Mouse (Mus musculus) left cerebral cortex, postnatal 36 days (tissue): Measurements from ENCODE around the gene Agap2. TPM values are rescaled to one million over a fixed set of nuclear protein-coding genes. Genes with fewer than 3 reads are reported as not detected.
A peak's percentile ranks its signal among the peaks of the same experiment; 100 is the strongest.

Experiments used
- DNase-seq, 2 experiments: peaks; one replicate each; pipeline ENCODE4 v3.0.0; 2021 to 2022; ENCODE audit warnings: low spot score in 2 of 2, mixed read lengths in 1 of 2
- intact Hi-C: fragments of 180-260 bp; cut with DNase I; formaldehyde crosslinking; loops from one replicate; pipeline ENCODE4 v1.15.1; 2025
- total RNA-seq, 2 experiments: library from RNA; stranded (reverse); gene quantifications; 2 replicates each; pipeline ENCODE4 v1.2.3; 2021

Gene Agap2
- total RNA-seq, result 100 to 1,000 TPM; 680 to 686 TPM

- DNase-seq, result no peak
- intact Hi-C loops, result loop anchor here (5.0 kb wide), 1 partner anchor 92 kb away; the partner anchor contains the start of gene B4galnt1
Observed at GRCm38 (mm10) chr10:127075080-127075479, at the start of gene Agap2. TSS of gene Agap2 (plus strand) at chr10:127075284.

GRCm38 (mm10) chr10:127030336-127031296 lies 44.5 kb upstream of the Agap2 start, which contains the start of gene Tsfm:
TSS of gene Tsfm (minus strand) at chr10:127030840.
- peak; percentile 89 to 92 for DNase-seq
- intact Hi-C loops, result loop anchor here (1.0 to 5.0 kb wide), 3 partner anchors 33 to 111 kb away; no protein-coding TSS in a partner anchor

- DNase-seq, result no peak
- intact Hi-C loops, result loop anchor here (5.0 kb wide), 2 partner anchors 36 to 51 kb away; no protein-coding TSS in a partner anchor
Observed at GRCm38 (mm10) chr10:127033301-127033741, 41.8 kb upstream of the Agap2 start.

GRCm38 (mm10) chr10:127036273-127036672 lies 38.8 kb upstream of the Agap2 start:
- no peak for DNase-seq
- intact Hi-C loops, result no loop called here

DNA sequence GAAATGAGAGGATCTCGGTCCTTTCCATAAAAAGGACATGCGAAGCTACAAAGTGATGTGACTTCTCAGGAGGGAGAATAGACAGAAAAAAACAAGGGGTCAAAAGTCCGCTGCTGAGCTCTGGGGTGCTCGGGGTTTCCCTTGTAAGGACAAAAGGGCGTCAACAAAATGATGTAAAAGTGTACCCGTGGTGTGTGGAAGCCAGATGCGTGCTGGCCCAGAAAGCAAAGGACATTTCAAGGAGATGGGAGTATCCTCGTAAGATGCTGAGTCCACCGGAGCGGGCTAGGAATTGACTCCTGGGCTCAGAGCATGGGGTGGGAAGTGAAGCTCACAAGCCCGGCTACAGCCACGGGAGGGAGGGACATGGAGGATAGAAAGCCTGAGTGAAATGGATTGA lies 37.4 kb upstream of the Agap2 start:
- no peak for DNase-seq
- intact Hi-C loops, result no loop called here

- intact Hi-C loops, result no loop called here
- peak; percentile 35 to 60 for DNase-seq
Observed at GRCm38 (mm10) chr10:127040569-127041214, 34.4 kb upstream of the Agap2 start.

DNA sequence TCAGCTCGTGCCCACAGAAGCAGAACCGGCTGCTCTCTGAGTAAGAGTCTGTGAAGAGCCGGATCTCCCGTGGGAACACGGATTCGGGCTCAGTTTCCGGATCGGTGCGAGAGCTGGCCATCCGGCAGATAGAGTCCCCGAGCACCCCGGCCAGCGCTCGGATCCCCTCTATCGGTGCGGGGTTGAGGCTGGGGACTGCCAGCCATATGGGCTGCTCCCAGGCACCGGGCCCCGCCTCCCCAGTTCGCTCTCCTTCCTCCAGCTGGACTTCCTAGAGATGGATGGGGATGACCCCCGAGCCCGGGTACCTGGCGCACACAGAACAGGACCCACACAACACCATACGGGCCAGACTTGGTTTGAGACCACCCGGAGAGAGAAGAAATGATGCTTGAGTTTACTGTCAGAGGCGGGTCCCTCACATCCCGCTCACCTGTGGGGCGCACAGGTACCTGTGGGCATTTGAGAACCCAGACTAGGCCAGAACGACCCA lies 33.8 kb upstream of the Agap2 start, which contains the start of the genes Mettl1 and Eef1akmt3:
Gene Mettl1 (plus strand): TSS at position 141 of the 493 bp plus-strand sequence.
Gene Eef1akmt3 (minus strand): TSS at position 240 of the 493 bp plus-strand sequence.
- peak; percentile 48 to 50 for DNase-seq
- intact Hi-C loops, result no loop called here

DNA sequence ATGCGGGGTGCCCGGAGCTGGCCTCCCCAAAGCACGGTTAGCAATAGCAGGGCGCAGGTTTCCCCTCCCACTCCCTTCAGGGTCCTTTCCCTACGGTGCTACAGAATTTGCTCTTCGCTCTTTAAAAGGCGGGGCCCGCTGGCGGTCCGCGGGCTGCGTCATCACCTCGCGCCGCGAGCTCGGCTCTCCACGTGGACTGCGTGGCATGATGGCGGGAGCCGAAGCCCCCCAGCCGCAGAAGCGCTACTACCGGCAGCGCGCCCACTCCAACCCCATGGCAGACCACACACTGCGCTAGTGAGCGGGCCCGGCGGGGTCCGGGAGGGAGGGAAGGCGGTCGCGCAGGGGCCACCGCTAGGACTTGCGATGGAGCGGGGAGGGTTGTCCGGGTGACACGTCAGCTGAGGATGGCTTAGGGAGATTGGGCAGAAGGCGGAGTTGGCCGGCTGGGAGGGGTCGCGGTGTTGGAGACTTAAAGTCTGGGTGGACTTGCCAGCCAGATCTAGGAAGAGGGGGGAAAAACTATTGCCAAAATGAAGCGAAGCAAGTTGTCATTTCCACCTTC lies 33.2 kb upstream of the Agap2 start:
- intact Hi-C loops, result no loop called here
- DNase-seq, result peak; percentile 93

DNA sequence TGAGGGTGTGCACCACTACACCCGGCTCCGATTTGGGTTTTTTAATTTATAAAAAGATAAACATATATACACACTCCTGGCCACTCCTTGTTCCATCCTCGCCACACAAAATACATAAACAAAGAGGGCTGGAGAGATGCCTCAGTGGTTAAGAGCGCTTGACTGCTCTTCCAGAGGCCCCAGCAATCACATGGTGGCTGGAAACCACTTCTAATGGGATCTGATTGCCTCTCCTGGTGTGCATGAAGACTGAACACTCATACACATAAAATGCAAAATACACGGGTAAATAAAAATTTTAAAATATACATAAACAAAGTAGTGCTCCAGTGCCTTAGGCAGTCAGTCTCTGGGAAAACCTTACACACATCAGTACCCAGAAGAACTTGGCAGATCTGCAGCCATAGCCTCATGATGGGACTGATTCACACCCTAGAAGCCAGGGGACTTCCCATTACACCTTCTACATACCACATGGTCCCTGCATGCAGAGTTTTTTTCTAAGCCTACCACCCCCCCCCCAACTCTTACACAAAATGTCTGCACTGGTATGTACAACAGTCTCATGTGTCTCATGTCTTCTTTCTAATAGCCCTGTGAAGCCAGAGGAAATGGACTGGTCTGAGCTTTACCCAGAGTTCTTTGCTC lies 32.5 kb upstream of the Agap2 start:
- DNase-seq, result no peak
- intact Hi-C loops, result no loop called here

GRCm38 (mm10) chr10:127043187-127043586 lies 31.9 kb upstream of the Agap2 start:
- DNase-seq, result no peak
- intact Hi-C loops, result no loop called here

- no peak for DNase-seq
- intact Hi-C loops, result no loop called here
Observed at GRCm38 (mm10) chr10:127047954-127048353, 27.1 kb upstream of the Agap2 start, which contains the start of gene Cyp27b1. TSS of gene Cyp27b1 (plus strand) at chr10:127048250.

GRCm38 (mm10) chr10:127048608-127049394 lies 26.3 kb upstream of the Agap2 start:
- intact Hi-C loops, result no loop called here
- DNase-seq, result no peak

DNA sequence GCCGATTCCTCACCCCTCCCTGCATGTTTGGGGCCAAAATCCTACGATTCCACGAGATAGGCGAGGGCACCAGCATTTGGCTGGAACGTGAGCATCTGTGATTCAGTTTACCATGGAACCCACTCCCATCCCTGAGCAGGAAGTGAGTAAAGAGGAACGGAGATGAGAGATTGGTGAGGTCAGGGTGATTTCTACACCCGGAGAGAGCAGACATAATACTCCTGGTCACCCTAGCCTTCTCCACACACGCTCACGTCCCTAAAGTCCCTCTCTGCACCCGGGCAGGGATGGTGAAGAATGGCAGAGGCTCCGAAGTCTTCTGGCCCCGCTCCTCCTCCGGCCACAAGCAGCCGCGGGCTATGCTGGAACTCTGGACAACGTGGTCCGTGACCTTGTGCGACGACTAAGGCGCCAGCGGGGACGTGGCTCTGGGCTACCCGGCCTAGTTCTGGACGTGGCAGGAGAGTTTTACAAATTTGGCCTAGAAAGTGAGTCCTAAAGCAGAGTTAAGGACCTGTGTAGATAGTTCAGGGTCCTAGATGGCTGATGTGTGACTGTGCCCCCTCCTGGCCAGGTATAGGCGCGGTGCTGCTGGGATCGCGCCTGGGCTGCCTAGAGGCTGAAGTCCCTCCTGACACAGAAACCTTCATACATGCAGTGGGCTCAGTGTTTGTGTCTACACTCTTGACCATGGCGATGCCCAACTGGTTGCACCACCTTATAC lies 25.5 kb upstream of the Agap2 start:
- no peak for DNase-seq
- intact Hi-C loops, result no loop called here

- intact Hi-C loops, result no loop called here
- DNase-seq, result no peak
Observed at GRCm38 (mm10) chr10:127050119-127050474, 25.0 kb upstream of the Agap2 start.

DNA sequence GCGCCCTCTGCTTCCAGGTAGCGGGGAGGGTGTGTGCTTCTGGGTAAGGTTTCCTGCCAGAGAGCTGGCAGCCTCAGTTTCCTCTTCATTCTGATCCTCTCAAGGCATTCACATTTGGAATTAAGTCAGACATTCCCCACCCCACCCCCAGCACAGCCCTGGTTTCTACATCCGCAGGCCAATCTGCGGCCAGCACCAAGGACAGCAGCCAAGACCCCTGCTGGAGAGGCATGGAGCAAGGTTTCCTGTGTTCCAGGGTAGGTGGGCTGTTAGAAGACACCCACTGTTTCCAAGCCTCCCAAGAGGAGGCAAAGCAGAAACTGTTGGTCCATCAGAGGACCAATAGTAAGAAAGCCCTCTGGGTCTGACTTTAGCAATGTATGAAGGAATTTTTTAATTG lies 20.4 kb upstream of the Agap2 start:
- intact Hi-C loops, result no loop called here

GRCm38 (mm10) chr10:127055406-127055805 lies 19.7 kb upstream of the Agap2 start:
- intact Hi-C loops, result no loop called here
- DNase-seq, result no peak

More for the DNA sequence above, 20.4 kb upstream of the Agap2 start:
- no peak for DNase-seq

GRCm38 (mm10) chr10:127056490-127056889 lies 18.6 kb upstream of the Agap2 start:
- intact Hi-C loops, result no loop called here
- DNase-seq, result no peak

DNA sequence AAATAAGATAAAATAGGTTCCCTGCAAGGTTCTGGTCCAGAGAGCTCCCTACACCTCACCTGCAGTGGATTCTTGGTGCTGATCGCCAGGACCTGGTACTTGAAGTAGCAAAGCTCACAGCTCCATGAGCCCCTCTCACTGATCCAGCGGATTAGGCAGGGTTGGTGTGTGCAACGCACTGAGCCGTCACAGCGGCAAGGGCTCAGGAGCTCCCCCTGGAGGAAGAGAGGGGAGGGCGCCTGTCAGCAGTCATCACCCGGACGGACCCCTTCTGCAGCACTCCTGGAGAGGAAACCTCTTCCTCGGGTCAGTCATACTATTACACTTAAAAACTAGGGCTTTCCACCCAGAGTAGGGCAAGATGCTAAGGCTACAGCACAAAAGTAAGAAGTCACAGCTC lies 16.9 kb upstream of the Agap2 start:
- intact Hi-C loops, result no loop called here
- DNase-seq, result peak; percentile 65 to 66
